ENCODE assay signal across 9 mouse cellular contexts in the genomic region with DNA sequence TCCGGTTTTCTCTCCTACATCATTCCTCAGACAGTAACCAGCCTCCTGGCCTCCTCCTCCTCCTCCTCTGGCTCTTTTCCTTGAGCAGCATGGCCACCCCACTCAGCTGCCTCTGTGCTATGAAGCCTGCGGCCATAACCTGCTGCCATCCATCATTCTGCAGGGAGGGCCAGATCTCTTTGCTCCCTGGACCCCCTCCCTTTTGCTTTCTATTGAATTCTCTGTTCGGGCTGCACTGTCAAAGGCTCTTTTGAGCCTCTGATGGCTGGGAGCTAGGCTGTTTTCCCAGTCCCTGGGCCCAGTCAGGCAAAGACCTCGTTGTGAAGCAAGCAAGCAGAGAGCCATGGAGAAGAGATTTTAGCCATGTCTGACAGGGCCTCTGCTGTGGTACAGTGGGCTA. TPM values are rescaled to one million over a fixed set of nuclear protein-coding genes. Genes with fewer than 3 reads are reported as not detected.
DNase-seq lines count a peak whose midpoint lies in the region; ATAC-seq and TF ChIP-seq lines count a peak whose summit lies in the region.
"Had no signal": no experiment of that assay in that cellular context is flagged by ENCODE, and none has a peak within 500 bp of the region (broad histone marks: within the 10 kb centered on the region; RNA-seq: fewer than 3 reads in every experiment).

No protein-coding gene starts in this region.

- H3K9me3 ChIP-seq in intestine, embryonic 14.5 days (ENCODE audit: control insufficient read depth, low read length) = no peaks in the 10 kb centered on the region
- no peaks in the 10 kb centered on the region for H3K9me3 ChIP-seq in intestine, postnatal 0 days (ENCODE audit: control insufficient read depth)
- no peaks in the 10 kb centered on the region for H3K9me3 ChIP-seq in embryonic facial prominence, embryonic 10.5 days
- no peaks in the 10 kb centered on the region for H3K9me3 ChIP-seq in hindbrain, embryonic 12.5 days (replicated peaks)
- H3K9me3 ChIP-seq in midbrain, postnatal 0 days (ENCODE audit: low read length) = no peaks in the 10 kb centered on the region
- H3K9me3 ChIP-seq: liver, embryonic 13.5 days had no signal

- H3K27ac ChIP-seq in intestine, embryonic 14.5 days (ENCODE audit: low read depth) = peak overlapping the region; percentile 40; the same call in 1 of the 2 replicates
- H3K27ac ChIP-seq in intestine, postnatal 0 days (ENCODE audit: low read depth, low read length) = no peak overlapping the region
- peak overlapping the region; percentile 59 for H3K27ac ChIP-seq in embryonic facial prominence, embryonic 10.5 days (replicated peaks)
- H3K27ac ChIP-seq in hindbrain, embryonic 12.5 days = peak overlapping the region; percentile 92
- H3K27ac ChIP-seq in midbrain, postnatal 0 days (ENCODE audit: low read depth, low read length) = peak overlapping the region; percentile 63
- H3K27ac ChIP-seq: liver, embryonic 13.5 days had no signal

- H3K4me2 ChIP-seq in intestine, embryonic 14.5 days (ENCODE audit: low read length) = no peak overlapping the region
- H3K4me2 ChIP-seq in intestine, postnatal 0 days (replicated peaks; ENCODE audit: low read depth) = no peak overlapping the region
- H3K4me2 ChIP-seq in hindbrain, embryonic 12.5 days (replicated peaks) = peak overlapping the region; percentile 6; the same call in 1 of the 2 replicates
- H3K4me2 ChIP-seq in midbrain, postnatal 0 days (ENCODE audit: low read depth, low read length, poor library complexity, severe bottlenecking) = no peak overlapping the region
- H3K4me2 ChIP-seq: liver, embryonic 13.5 days had no signal

- no peak for TF ChIP-seq CTCF in intestine, postnatal 0 days (IDR thresholded peaks at IDR 0.05; ENCODE audit: low read depth)
- TF ChIP-seq CTCF in midbrain, postnatal 0 days (IDR thresholded peaks at IDR 0.05) = no peak

- no peaks in the 10 kb centered on the region for H3K36me3 ChIP-seq in intestine, embryonic 14.5 days (ENCODE audit: control insufficient read depth, insufficient read depth, low read length)
- no peaks in the 10 kb centered on the region for H3K36me3 ChIP-seq in intestine, postnatal 0 days (ENCODE audit: control insufficient read depth, insufficient read depth)
- H3K36me3 ChIP-seq in embryonic facial prominence, embryonic 10.5 days (replicated peaks) = peaks cover 82% of the 10 kb centered on the region
- peaks cover 79% of the 10 kb centered on the region for H3K36me3 ChIP-seq in hindbrain, embryonic 12.5 days
- H3K36me3 ChIP-seq in midbrain, postnatal 0 days (ENCODE audit: insufficient read depth, low read length) = peaks cover 49% of the 10 kb centered on the region
- H3K36me3 ChIP-seq: liver, embryonic 13.5 days had no signal

- DNase-seq in intestine, embryonic 14.5 days (ENCODE audit: low spot score) = peak; percentile 56
- DNase-seq in embryonic facial prominence, embryonic 10.5 days (ENCODE audit: low spot score) = no peak
- peak; percentile 65 for DNase-seq in midbrain, postnatal 0 days (ENCODE audit: low spot score)
- DNase-seq in lung, postnatal 25 days (ENCODE audit: low spot score) = no peak
- no peak for DNase-seq in kidney, adult 11 months
- DNase-seq: liver, embryonic 13.5 days had no signal

- no peak for ATAC-seq in intestine, embryonic 14.5 days (replicated peaks; ENCODE audit: low FRiP score, low TSS enrichment, low read depth)
- no peak for ATAC-seq in intestine, postnatal 0 days
- ATAC-seq in hindbrain, embryonic 12.5 days (ENCODE audit: low FRiP score) = peak; percentile 47
- peak; percentile 28; the same call in 1 of the 2 replicates for ATAC-seq in midbrain, postnatal 0 days (ENCODE audit: low FRiP score)
- ATAC-seq in megakaryocyte-erythroid progenitor cell, adult 5-6 weeks (replicated peaks; ENCODE audit: low FRiP score, low TSS enrichment, poor library complexity, severe bottlenecking) = no peak

- no peak overlapping the region for H3K4me3 ChIP-seq in intestine, embryonic 14.5 days (ENCODE audit: low read depth, low read length)
- H3K4me3 ChIP-seq in intestine, postnatal 0 days (ENCODE audit: low read depth, low read length) = no peak overlapping the region
- no peak overlapping the region for H3K4me3 ChIP-seq in embryonic facial prominence, embryonic 10.5 days
- no peak overlapping the region for H3K4me3 ChIP-seq in hindbrain, embryonic 12.5 days
- H3K4me3 ChIP-seq in midbrain, postnatal 0 days (ENCODE audit: low read depth, low read length) = no peak overlapping the region
- H3K4me3 ChIP-seq: liver, embryonic 13.5 days had no signal

- no peaks in the 10 kb centered on the region for H3K27me3 ChIP-seq in intestine, embryonic 14.5 days (replicated peaks; ENCODE audit: control insufficient read depth, insufficient read depth, low read length)
- H3K27me3 ChIP-seq in intestine, postnatal 0 days (replicated peaks; ENCODE audit: control insufficient read depth, insufficient read depth, low read length) = no peaks in the 10 kb centered on the region
- no peaks in the 10 kb centered on the region for H3K27me3 ChIP-seq in embryonic facial prominence, embryonic 10.5 days (replicated peaks; ENCODE audit: low read depth, poor library complexity, severe bottlenecking)
- no peaks in the 10 kb centered on the region for H3K27me3 ChIP-seq in hindbrain, embryonic 12.5 days
- no peaks in the 10 kb centered on the region for H3K27me3 ChIP-seq in midbrain, postnatal 0 days (ENCODE audit: insufficient read depth, low read length)
- H3K27me3 ChIP-seq: liver, embryonic 13.5 days had no signal

- WGBS in intestine, embryonic 14.5 days = 37% methylated on average over 4 of the region's 4 CpGs
- WGBS in intestine, postnatal 0 days = 63% methylated on average over 4 of the region's 4 CpGs
- 53% methylated on average over 4 of the region's 4 CpGs for whole genome bisulfite sequencing in embryonic facial prominence, embryonic 10.5 days
- WGBS in hindbrain, embryonic 12.5 days = 34% methylated on average over 4 of the region's 4 CpGs
- WGBS in midbrain, postnatal 0 days = 29% methylated on average over 4 of the region's 4 CpGs

- H3K4me1 ChIP-seq in intestine, embryonic 14.5 days (replicated peaks; ENCODE audit: control insufficient read depth, insufficient read depth, low read length) = peaks cover 13% of the 10 kb centered on the region
- H3K4me1 ChIP-seq in intestine, postnatal 0 days (replicated peaks; ENCODE audit: control insufficient read depth, insufficient read depth, low read length) = no peaks in the 10 kb centered on the region
- peaks cover 25% of the 10 kb centered on the region for H3K4me1 ChIP-seq in embryonic facial prominence, embryonic 10.5 days
- peaks cover 37% of the 10 kb centered on the region for H3K4me1 ChIP-seq in hindbrain, embryonic 12.5 days
- H3K4me1 ChIP-seq in midbrain, postnatal 0 days (ENCODE audit: insufficient read depth, low read length) = peaks cover 5% of the 10 kb centered on the region; the same call in 1 of the 2 replicates

- H3K9ac ChIP-seq in intestine, embryonic 14.5 days (ENCODE audit: low read length) = no peak overlapping the region
- H3K9ac ChIP-seq in intestine, postnatal 0 days (ENCODE audit: low read depth, low read length) = no peak overlapping the region
- H3K9ac ChIP-seq in hindbrain, embryonic 12.5 days = peak overlapping the region; percentile 43
- no peak overlapping the region for H3K9ac ChIP-seq in midbrain, postnatal 0 days (replicated peaks; ENCODE audit: low read length, poor library complexity, severe bottlenecking)
- H3K9ac ChIP-seq: liver, embryonic 13.5 days had no signal

RNA-seq across cellular contexts. Expression of gene Syt11, which starts 18.7 kb away (rescaled TPM):
- polyA plus RNA-seq in intestine, embryonic 14.5 days (2014; fragmentation: Nextera tagmentation; extraction: Ambion mirVana) = 28.6 and 29.7 TPM in 2 replicates
- 8.6 and 10.1 TPM in 2 replicates for polyA plus RNA-seq in intestine, postnatal 0 days (2015; fragmentation: Nextera tagmentation; extraction: Ambion mirVana)
- polyA plus RNA-seq in embryonic facial prominence, embryonic 10.5 days (2016; fragmentation: Nextera tagmentation; extraction: Ambion mirVana) = 52.4 and 59.1 TPM in 2 replicates
- polyA plus RNA-seq in hindbrain, embryonic 12.5 days (2016; fragmentation: Nextera tagmentation; extraction: Ambion mirVana) = 153 and 157 TPM in 2 replicates
- total RNA-seq in midbrain, postnatal 0 days (2014; rRNA removed) = 142 and 150 TPM in 2 replicates
- polyA plus RNA-seq in midbrain, postnatal 0 days (2015; fragmentation: Nextera tagmentation; extraction: Ambion mirVana) = 243 and 246 TPM in 2 replicates
- 0.22 and 1.5 TPM in 2 replicates for total RNA-seq in megakaryocyte-erythroid progenitor cell, adult 5-6 weeks (2014; fragmentation: Nextera tagmentation)
- 0.19 and 1.1 TPM in 2 replicates for total RNA-seq in megakaryocyte-erythroid progenitor cell, adult 5-6 weeks (2017)

RNA-seq across cellular contexts. Expression of gene Rit1, which starts 39.6 kb away (rescaled TPM):
- 56.4 and 62.1 TPM in 2 replicates for polyA plus RNA-seq in intestine, embryonic 14.5 days (2014; fragmentation: Nextera tagmentation; extraction: Ambion mirVana)
- polyA plus RNA-seq in intestine, postnatal 0 days (2015; fragmentation: Nextera tagmentation; extraction: Ambion mirVana) = 48.8 and 50.2 TPM in 2 replicates
- 32.9 and 33.4 TPM in 2 replicates for polyA plus RNA-seq in embryonic facial prominence, embryonic 10.5 days (2016; fragmentation: Nextera tagmentation; extraction: Ambion mirVana)
- polyA plus RNA-seq in hindbrain, embryonic 12.5 days (2016; fragmentation: Nextera tagmentation; extraction: Ambion mirVana) = 43.6 and 47.1 TPM in 2 replicates
- total RNA-seq in midbrain, postnatal 0 days (2014; rRNA removed) = 78.1 and 88.3 TPM in 2 replicates
- polyA plus RNA-seq in midbrain, postnatal 0 days (2015; fragmentation: Nextera tagmentation; extraction: Ambion mirVana) = 73.5 and 81.3 TPM in 2 replicates
- total RNA-seq in megakaryocyte-erythroid progenitor cell, adult 5-6 weeks (2014; fragmentation: Nextera tagmentation) = 16.7 and 20.0 TPM in 2 replicates
- total RNA-seq in megakaryocyte-erythroid progenitor cell, adult 5-6 weeks (2017) = 9.6 and 22.3 TPM in 2 replicates

Comparison
In these comparisons a context has a peak if more than half of its experiments do, and no peak if none do; other contexts are left out.
1. ATAC-seq: peak in hindbrain, embryonic 12.5 days (single experiment) and midbrain, postnatal 0 days (single experiment); none in intestine, embryonic 14.5 days (single experiment), intestine, postnatal 0 days (single experiment) and megakaryocyte-erythroid progenitor cell, adult 5-6 weeks (single experiment).
2. DNase-seq: peak in intestine, embryonic 14.5 days (single experiment) and midbrain, postnatal 0 days (single experiment); none in embryonic facial prominence, embryonic 10.5 days (single experiment), lung, postnatal 25 days (single experiment) and kidney, adult 11 months (single experiment).